Mouse (Mus musculus): ENCODE measurements around the gene Itgad.

GRCm38 (mm10) chr7:128252609-128253008 is 98.4 kb downstream of the Itgad start:
- TF ChIP-seq CTCF (IDR thresholded peaks at IDR 0.05; ENCODE audit: borderline replicate concordance, insufficient read depth, low read depth, low read length) (no peak), POLR2A (IDR thresholded peaks at IDR 0.05; ENCODE audit: borderline replicate concordance, insufficient read depth, low read length) (no peak)
